Mouse (Mus musculus) gastrocnemius, postnatal 4 days (tissue): Measurements from ENCODE around the gene Gins2. TPM values are rescaled to one million over a fixed set of nuclear protein-coding genes. Genes with fewer than 3 reads are reported as not detected.

Experiments used
- DNase-seq, 2 experiments: peaks; one replicate each; pipeline ENCODE4 v3.0.0; 2021 to 2022; ENCODE audit warnings: low spot score in 2 of 2, mixed read lengths in 2 of 2
- total RNA-seq, 2 experiments: library from RNA; stranded (reverse); gene quantifications; 2 replicates each; pipeline ENCODE4 v1.2.3; 2021

Gins2 gene
- total RNA-seq, 2 experiments from 2014 or later, result 22.5 to 26.3 TPM

GRCm38 (mm10) chr8:120607460-120607859 is 18.4 kb upstream of the Gins2 start:
- DNase-seq, result no peak

- no peak for DNase-seq
These were observed 13.6 kb upstream of the Gins2 start for GRCm38 (mm10) chr8:120602672-120603071.

- peak; percentile 80 to 85 for DNase-seq
These were observed 10.4 kb upstream of the Gins2 start for GRCm38 (mm10) chr8:120599504-120599903.

GRCm38 (mm10) chr8:120598579-120598978 is 9.5 kb upstream of the Gins2 start:
- DNase-seq, result peak; percentile 43 to 60

GRCm38 (mm10) chr8:120595963-120596362 is 6.9 kb upstream of the Gins2 start:
- peak in 1 of 2 experiments; percentile 48 for DNase-seq

- DNase-seq, result no peak
These were observed 5.5 kb upstream of the Gins2 start for GRCm38 (mm10) chr8:120594571-120594970.

- DNase-seq, result no peak
These were observed 2.6 kb upstream of the Gins2 start for GRCm38 (mm10) chr8:120591587-120592292.

GRCm38 (mm10) chr8:120589921-120590320 is 817 bp upstream of the Gins2 start:
- DNase-seq, result peak in 1 of 2 experiments; percentile 57

GRCm38 (mm10) chr8:120585521-120585920 is 3.6 kb downstream of the Gins2 start:
- DNase-seq, result no peak

- DNase-seq, result no peak
These were observed 7.3 kb downstream of the Gins2 start for GRCm38 (mm10) chr8:120581811-120582210.

- DNase-seq, result no peak
These were observed 7.8 kb downstream of the Gins2 start for GRCm38 (mm10) chr8:120581329-120581728.

- DNase-seq, result no peak
These were observed 8.6 kb downstream of the Gins2 start for GRCm38 (mm10) chr8:120580336-120581000.

GRCm38 (mm10) chr8:120577821-120578220 is 11.3 kb downstream of the Gins2 start:
- DNase-seq, result no peak

GRCm38 (mm10) chr8:120575801-120576200 is 13.3 kb downstream of the Gins2 start:
- DNase-seq, result no peak

- no peak for DNase-seq
These were observed 14.2 kb downstream of the Gins2 start for GRCm38 (mm10) chr8:120574941-120575340.

GRCm38 (mm10) chr8:120573866-120574265 is 15.2 kb downstream of the Gins2 start:
- no peak for DNase-seq

GRCm38 (mm10) chr8:120572534-120572933 is 16.6 kb downstream of the Gins2 start:
- no peak for DNase-seq

GRCm38 (mm10) chr8:120571561-120571960 is 17.5 kb downstream of the Gins2 start:
- DNase-seq, result no peak

GRCm38 (mm10) chr8:120569939-120570715 is 19.0 kb downstream of the Gins2 start:
- DNase-seq, result peak; percentile 67 to 73

GRCm38 (mm10) chr8:120569123-120569522 is 20.0 kb downstream of the Gins2 start:
- no peak for DNase-seq

GRCm38 (mm10) chr8:120568164-120568798 is 20.8 kb downstream of the Gins2 start:
- DNase-seq, result no peak
